Mouse (Mus musculus): ENCODE measurements at regions not wholly inside any gene's neighbourhood (a gene's known extent, or its start where the extent isn't known, plus 50 kb on each side); places are given as distances from the start of the nearest gene placed in this dataset.

DNA sequence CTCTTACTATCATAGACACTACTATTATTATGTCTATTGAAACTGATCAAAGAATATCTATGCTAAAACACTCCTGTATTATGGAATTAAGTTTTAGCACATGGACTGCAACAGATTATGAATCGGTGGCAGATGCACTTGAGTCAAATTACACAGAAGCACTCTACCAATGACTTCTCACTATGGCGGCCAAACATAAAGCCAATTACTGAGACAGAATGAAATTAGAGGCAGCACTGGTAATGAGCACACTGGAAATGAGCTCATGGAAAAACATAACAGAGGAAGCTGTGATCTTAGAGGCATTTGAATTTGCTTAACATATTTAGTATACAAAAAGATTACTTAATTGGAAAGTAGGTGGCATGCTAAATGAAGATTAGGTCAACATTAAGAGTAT lies 512.8 kb downstream of the Gm43517 start:
- TF ChIP-seq POLR2A (IDR thresholded peaks at IDR 0.05; ENCODE audit: borderline replicate concordance, insufficient read depth, low read length) (no peak), CTCF (IDR thresholded peaks at IDR 0.05; ENCODE audit: borderline replicate concordance, insufficient read depth, low read depth, low read length) (no peak)
- no peak overlapping the region for H3K4me3 ChIP-seq (replicated peaks; ENCODE audit: insufficient read depth, low read depth, low read length)
- no peaks in the 10 kb centered on the region for H3K4me1 ChIP-seq (ENCODE audit: control insufficient read depth, insufficient read depth, low read length)
- H3K27me3 ChIP-seq (ENCODE audit: control insufficient read depth, insufficient read depth, low read length) = no peaks in the 10 kb centered on the region
- H3K27ac ChIP-seq (ENCODE audit: insufficient read depth, low read length) = no peak overlapping the region
- 94% methylated on average over 2 of the region's 2 CpGs for WGBS
- DNase-seq = no peak

DNA sequence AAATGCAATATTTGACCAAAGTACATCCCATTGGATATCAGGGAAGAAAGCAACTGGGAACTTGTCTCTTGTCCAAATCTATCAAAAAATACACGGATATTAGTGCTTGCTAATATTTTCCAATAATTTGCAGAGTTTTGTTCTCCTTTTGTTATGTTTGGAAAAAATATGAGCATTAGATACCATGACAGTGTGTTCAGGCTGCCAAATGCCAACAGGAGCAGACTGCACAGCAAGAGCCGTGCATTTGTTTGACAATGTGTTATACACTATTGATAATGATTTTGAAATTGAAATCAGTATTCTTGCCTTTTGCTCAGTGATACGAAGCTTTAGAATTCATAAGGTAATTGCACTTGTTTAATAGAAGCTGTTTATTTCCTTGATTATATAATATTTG lies 530.7 kb downstream of the Gm43517 start:
- no peak for DNase-seq
- TF ChIP-seq CTCF (IDR thresholded peaks at IDR 0.05; ENCODE audit: borderline replicate concordance, insufficient read depth, low read depth, low read length) (no peak), POLR2A (IDR thresholded peaks at IDR 0.05; ENCODE audit: borderline replicate concordance, insufficient read depth, low read length) (no peak)
- no peaks in the 10 kb centered on the region for H3K4me1 ChIP-seq (ENCODE audit: control insufficient read depth, insufficient read depth, low read length)
- no peak overlapping the region for H3K27ac ChIP-seq (ENCODE audit: insufficient read depth, low read length)
- no peak overlapping the region for H3K4me3 ChIP-seq (replicated peaks; ENCODE audit: insufficient read depth, low read depth, low read length)
- 77% methylated on average over 3 of the region's 3 CpGs for WGBS
- H3K27me3 ChIP-seq (ENCODE audit: control insufficient read depth, insufficient read depth, low read length) = no peaks in the 10 kb centered on the region

DNA sequence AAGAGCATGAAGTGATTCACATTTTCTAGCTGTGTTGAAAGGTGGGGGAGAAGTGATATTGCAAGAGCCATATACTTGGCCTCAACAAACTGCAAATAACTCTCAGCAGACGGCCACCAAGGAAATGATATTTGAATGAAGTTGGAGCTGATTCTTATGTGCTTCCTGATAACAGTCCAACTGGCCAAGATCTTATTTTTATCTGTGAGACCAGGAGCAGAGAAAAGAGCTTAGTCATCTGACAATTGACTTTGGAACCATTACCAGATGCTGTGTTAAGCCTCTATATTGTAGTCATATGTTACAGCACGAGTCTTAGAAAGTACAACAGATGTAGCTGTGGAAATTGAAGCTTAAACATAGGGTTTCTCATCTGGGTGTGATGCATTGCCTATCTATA lies 536.6 kb downstream of the Gm43517 start:
- H3K4me1 ChIP-seq (ENCODE audit: control insufficient read depth, insufficient read depth, low read length) = no peaks in the 10 kb centered on the region
- TF ChIP-seq CTCF (IDR thresholded peaks at IDR 0.05; ENCODE audit: borderline replicate concordance, insufficient read depth, low read depth, low read length) (no peak), POLR2A (IDR thresholded peaks at IDR 0.05; ENCODE audit: borderline replicate concordance, insufficient read depth, low read length) (no peak)
- 62% methylated on average over 2 of the region's 2 CpGs for WGBS
- H3K27ac ChIP-seq (ENCODE audit: insufficient read depth, low read length) = no peak overlapping the region
- H3K27me3 ChIP-seq (ENCODE audit: control insufficient read depth, insufficient read depth, low read length) = no peaks in the 10 kb centered on the region
- no peak overlapping the region for H3K4me3 ChIP-seq (replicated peaks; ENCODE audit: insufficient read depth, low read depth, low read length)
- DNase-seq = no peak

DNA sequence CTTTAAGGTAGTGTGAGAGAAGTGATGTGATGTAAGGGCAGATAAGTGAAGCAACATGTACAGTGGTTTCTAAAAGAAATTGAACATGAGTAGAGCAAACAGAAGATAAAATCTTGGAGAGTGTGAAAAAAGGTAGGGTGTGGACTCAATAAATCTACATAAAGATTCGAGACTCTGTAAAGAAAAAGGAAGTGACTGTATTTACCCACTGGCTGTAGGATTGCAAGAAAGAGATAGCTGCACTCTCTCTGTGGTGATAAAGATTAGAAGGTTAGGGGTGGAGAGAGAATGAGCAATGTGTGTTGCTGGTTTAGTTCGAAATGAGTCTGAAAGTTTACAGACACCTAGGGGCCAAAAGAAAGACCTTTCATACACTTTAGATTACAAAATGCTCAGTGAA lies 555.8 kb downstream of the Gm43517 start:
- TF ChIP-seq POLR2A (IDR thresholded peaks at IDR 0.05; ENCODE audit: borderline replicate concordance, insufficient read depth, low read length) = no peak
- no peak for TF ChIP-seq CTCF (IDR thresholded peaks at IDR 0.05; ENCODE audit: borderline replicate concordance, insufficient read depth, low read depth, low read length)
- Histone ChIP-seq H3K4me3 (replicated peaks; ENCODE audit: insufficient read depth, low read depth, low read length) (no peak overlapping the region), H3K27ac (ENCODE audit: insufficient read depth, low read length) (no peak overlapping the region), H3K27me3 (ENCODE audit: control insufficient read depth, insufficient read depth, low read length) (no peaks in the 10 kb centered on the region), H3K4me1 (ENCODE audit: control insufficient read depth, insufficient read depth, low read length) (no peaks in the 10 kb centered on the region)
- 88% methylated on average over 2 of the region's 2 CpGs for WGBS
- no peak for DNase-seq

DNA sequence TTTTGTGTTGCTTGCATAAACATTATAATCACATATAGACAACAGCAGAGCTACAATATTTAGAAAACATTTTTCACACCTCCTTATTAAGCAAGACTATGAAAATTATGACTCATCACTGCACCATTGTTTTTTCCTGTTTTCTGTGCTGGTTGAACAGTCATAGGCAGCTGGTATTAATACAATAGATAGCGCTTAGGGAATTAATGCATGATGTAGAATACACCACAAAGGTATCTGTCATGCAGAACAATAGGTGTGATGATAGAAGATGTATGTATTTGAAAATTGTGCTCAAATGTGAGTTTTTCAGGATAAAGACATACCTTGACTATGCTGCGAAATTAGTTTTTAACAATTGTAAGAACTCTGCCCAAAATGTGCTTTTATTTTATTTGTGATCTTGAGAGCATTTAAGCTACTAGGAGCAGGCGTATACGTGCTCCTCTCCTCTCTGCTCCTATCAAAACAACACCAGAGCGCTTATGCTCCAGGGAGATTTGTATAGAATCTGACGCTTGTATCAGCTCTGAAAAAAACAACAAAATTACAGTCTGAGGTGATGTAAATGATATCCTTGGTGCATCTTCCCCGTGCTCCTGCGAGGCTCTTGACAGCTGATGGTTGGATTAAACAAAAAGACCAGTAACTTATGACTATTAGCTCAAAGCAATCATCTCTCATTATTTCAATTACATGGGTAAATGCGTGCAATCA lies 560.1 kb downstream of the Gm43517 start:
- Histone ChIP-seq H3K27ac (ENCODE audit: insufficient read depth, low read length) (no peak overlapping the region), H3K4me3 (replicated peaks; ENCODE audit: insufficient read depth, low read depth, low read length) (no peak overlapping the region)
- DNase-seq = no peak

DNA sequence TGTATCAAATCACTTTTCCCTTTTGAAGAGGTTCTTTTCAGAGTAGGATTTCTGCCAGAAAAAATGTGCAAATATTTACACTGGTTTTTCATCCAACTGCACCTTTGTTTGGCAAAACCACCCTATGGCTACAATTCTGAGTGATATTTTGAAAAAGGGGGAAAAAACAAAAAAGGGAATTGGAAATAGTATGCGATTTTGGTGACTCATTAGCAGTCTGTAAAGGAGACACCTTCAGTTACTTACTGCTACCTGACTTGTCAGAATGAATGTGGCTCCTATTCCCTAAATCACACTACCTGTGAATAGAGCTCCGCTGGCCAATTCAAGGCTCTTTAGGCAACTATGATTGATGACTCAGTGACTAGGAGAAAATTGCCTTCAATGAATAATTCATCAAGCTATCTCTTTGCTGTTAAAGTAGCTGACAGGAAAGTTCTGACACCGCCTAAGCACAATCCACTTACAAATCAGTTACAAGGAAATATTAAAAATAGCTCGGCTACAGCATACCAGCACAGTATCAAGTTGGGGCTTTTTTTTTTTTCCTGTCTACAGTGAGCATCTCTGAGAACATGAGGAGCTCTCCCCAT lies 560.8 kb downstream of the Gm43517 start:
- no peak overlapping the region for H3K27ac ChIP-seq (ENCODE audit: insufficient read depth, low read length)
- H3K4me1 ChIP-seq (ENCODE audit: control insufficient read depth, insufficient read depth, low read length) = no peaks in the 10 kb centered on the region
- H3K27me3 ChIP-seq (ENCODE audit: control insufficient read depth, insufficient read depth, low read length) = no peaks in the 10 kb centered on the region
- no peak for DNase-seq
- 39% methylated on average over 4 of the region's 4 CpGs for WGBS
- no peak overlapping the region for H3K4me3 ChIP-seq (replicated peaks; ENCODE audit: insufficient read depth, low read depth, low read length)
- TF ChIP-seq POLR2A (IDR thresholded peaks at IDR 0.05; ENCODE audit: borderline replicate concordance, insufficient read depth, low read length) = no peak
- no peak for TF ChIP-seq CTCF (IDR thresholded peaks at IDR 0.05; ENCODE audit: borderline replicate concordance, insufficient read depth, low read depth, low read length)

More for the DNA sequence above, 560.1 kb downstream of the Gm43517 start:
- Histone ChIP-seq H3K4me1 (ENCODE audit: control insufficient read depth, insufficient read depth, low read length) (no peaks in the 10 kb centered on the region), H3K27me3 (ENCODE audit: control insufficient read depth, insufficient read depth, low read length) (no peaks in the 10 kb centered on the region)
- 62% methylated on average over 9 of the region's 9 CpGs for WGBS
- no peak for TF ChIP-seq CTCF (IDR thresholded peaks at IDR 0.05; ENCODE audit: borderline replicate concordance, insufficient read depth, low read depth, low read length)
- TF ChIP-seq POLR2A (IDR thresholded peaks at IDR 0.05; ENCODE audit: borderline replicate concordance, insufficient read depth, low read length) = no peak

DNA sequence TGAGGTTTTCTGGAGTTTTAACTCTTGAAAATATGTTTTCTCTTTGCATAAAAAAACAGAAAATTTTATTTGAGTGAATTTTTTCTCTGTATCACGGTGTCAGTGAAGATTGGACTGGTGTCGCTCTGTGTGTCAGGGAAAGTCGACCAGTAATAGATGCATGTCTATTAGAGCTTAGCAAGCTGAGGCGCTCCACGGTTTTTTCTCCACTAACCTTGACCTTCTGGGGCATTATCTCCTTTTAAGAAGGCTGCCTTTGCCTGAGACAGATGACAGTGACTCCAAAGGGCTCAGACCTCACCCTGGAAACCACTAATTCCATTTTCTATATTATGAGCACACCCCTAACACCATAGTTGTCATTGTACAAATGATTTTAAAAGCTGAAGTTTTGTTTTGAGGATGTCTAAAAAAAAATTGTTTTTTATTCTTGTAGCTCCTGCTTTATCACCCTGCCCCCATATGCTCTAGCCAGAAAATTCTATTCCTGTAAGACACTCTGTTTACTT lies 561.8 kb downstream of the Gm43517 start:
- Histone ChIP-seq H3K27ac (ENCODE audit: insufficient read depth, low read length) (no peak overlapping the region), H3K27me3 (ENCODE audit: control insufficient read depth, insufficient read depth, low read length) (no peaks in the 10 kb centered on the region), H3K4me3 (replicated peaks; ENCODE audit: insufficient read depth, low read depth, low read length) (no peak overlapping the region), H3K4me1 (ENCODE audit: control insufficient read depth, insufficient read depth, low read length) (no peaks in the 10 kb centered on the region)
- no peak for DNase-seq
- 54% methylated on average over 5 of the region's 5 CpGs for WGBS
- TF ChIP-seq CTCF (IDR thresholded peaks at IDR 0.05; ENCODE audit: borderline replicate concordance, insufficient read depth, low read depth, low read length) (no peak), POLR2A (IDR thresholded peaks at IDR 0.05; ENCODE audit: borderline replicate concordance, insufficient read depth, low read length) (no peak)

DNA sequence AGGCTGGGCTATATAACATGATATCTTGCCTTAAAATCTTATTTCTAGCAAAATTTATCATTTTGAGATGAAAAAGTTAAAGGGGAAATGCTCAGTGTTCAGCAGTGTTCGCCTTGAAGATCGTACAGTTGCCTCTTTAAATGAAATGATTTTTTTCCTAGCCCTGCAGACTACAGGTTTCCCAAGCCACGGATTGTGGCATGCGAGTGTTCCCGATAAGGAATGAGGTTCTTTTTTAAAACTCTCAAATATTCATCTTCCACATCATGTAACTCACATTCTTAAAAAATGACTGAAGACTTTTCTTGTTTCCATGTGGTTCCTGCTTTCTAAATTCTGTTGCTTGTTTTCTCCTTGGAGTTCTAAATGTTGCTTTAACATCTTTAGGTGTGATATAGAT lies 566.0 kb downstream of the Gm43517 start:
- 90% methylated on average over 5 of the region's 5 CpGs for WGBS
- no peaks in the 10 kb centered on the region for H3K27me3 ChIP-seq (ENCODE audit: control insufficient read depth, insufficient read depth, low read length)
- no peak for DNase-seq
- TF ChIP-seq CTCF (IDR thresholded peaks at IDR 0.05; ENCODE audit: borderline replicate concordance, insufficient read depth, low read depth, low read length) = no peak
- TF ChIP-seq POLR2A (IDR thresholded peaks at IDR 0.05; ENCODE audit: borderline replicate concordance, insufficient read depth, low read length) = no peak
- H3K27ac ChIP-seq (ENCODE audit: insufficient read depth, low read length) = no peak overlapping the region
- no peaks in the 10 kb centered on the region for H3K4me1 ChIP-seq (ENCODE audit: control insufficient read depth, insufficient read depth, low read length)
- H3K4me3 ChIP-seq (replicated peaks; ENCODE audit: insufficient read depth, low read depth, low read length) = no peak overlapping the region

All from cerebellum, adult 2 months (tissue).